Mouse (Mus musculus) midbrain, embryonic 10.5 days (tissue): ENCODE results near the gene Tmem175. TPM values are rescaled to one million over a fixed set of nuclear protein-coding genes. Genes with fewer than 3 reads are reported as not detected.
A peak's percentile ranks its signal among the peaks of the same experiment; 100 is the strongest.

Experiments used
- DNase-seq: peaks from one replicate; pipeline ENCODE4 v3.0.0-alpha.2; 2017; ENCODE audit warnings: low spot score
- H3K27ac ChIP-seq: fragments of 300-500 bp; sonication (generic); replicated peaks from 2 replicates; pipeline ENCODE4 v1.5.1; 2016; ENCODE audit warnings: mild to moderate bottlenecking
- H3K27me3 ChIP-seq: fragments of 300-500 bp; sonication (generic); 2 replicates; pipeline ENCODE4 v1.6.1; 2016; ENCODE audit warnings: low read depth, mild to moderate bottlenecking; ENCODE audit not compliant: poor library complexity, severe bottlenecking
- H3K36me3 ChIP-seq: fragments of 300-500 bp; sonication (generic); 2 replicates; pipeline ENCODE4 v1.6.1; 2016; ENCODE audit warnings: mild to moderate bottlenecking, moderate library complexity
- H3K4me1 ChIP-seq: fragments of 300-500 bp; sonication (generic); 2 replicates; pipeline ENCODE4 v1.6.1; 2016
- H3K4me3 ChIP-seq: fragments of 300-500 bp; sonication (generic); 2 replicates; pipeline ENCODE4 v1.5.1; 2016; ENCODE audit warnings: mild to moderate bottlenecking, moderate library complexity
- H3K9me3 ChIP-seq: fragments of 300-500 bp; sonication (generic); replicated peaks from 2 replicates; pipeline ENCODE4 v1.6.1; 2016; ENCODE audit warnings: mild to moderate bottlenecking
- WGBS: fragments of 180-500 bp; shearing (Covaris S2); methylation state at CpG from one replicate; pipeline ENCODE4 v1.1.7; 2016; 5-methylcytosine and 5-hydroxymethylcytosine counted together
- polyA plus RNA-seq: library from polyadenylated mRNA; unstranded; fragments of >200 nt; fragmentation: Nextera tagmentation; extraction: Ambion mirVana; gene quantifications from 2 replicates; pipeline ENCODE4 v1.2.1, GENCODE M21; 2016

Gene Tmem175
- polyA plus RNA-seq, 1 experiment from 2014 or later = 19.8 TPM

DNA sequence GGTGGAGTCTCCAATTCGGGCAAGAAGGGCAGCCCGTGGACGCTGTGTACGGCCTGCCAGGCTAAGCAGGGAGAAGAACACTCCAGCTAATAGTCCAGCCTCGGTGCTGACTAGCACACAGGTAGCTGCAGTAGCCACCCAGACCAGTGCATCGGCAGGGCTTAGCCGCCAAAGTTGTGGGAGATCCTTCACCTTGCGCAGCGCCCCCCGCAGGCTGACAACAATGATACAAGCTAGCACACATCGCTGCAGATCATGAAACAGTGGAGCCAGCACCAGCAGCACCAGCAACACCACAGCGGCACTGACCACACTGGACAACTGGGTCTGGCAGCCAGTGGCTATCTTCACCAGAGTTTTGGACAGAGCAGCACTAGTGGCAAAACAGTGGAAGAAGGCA lies 42.2 kb downstream of the Tmem175 start:
- no peak overlapping the region for H3K4me3 ChIP-seq
- DNase-seq = no peak
- H3K27ac ChIP-seq = no peak overlapping the region
- 94% methylated on average over 12 of the region's 12 CpGs for WGBS
- no peaks in the 10 kb centered on the region for H3K27me3 ChIP-seq
- peaks cover 27% of the 10 kb centered on the region for H3K36me3 ChIP-seq
- no peaks in the 10 kb centered on the region for H3K9me3 ChIP-seq
- H3K4me1 ChIP-seq = peaks cover 24% of the 10 kb centered on the region

- Histone ChIP-seq H3K9me3 (no peaks in the 10 kb centered on the region), H3K27ac (no peak overlapping the region), H3K36me3 (peaks cover 27% of the 10 kb centered on the region), H3K27me3 (no peaks in the 10 kb centered on the region), H3K4me3 (no peak overlapping the region), H3K4me1 (peaks cover 27% of the 10 kb centered on the region)
- DNase-seq = no peak
- 81% methylated on average over 2 of the region's 2 CpGs for WGBS
Observed at GRCm38 (mm10) chr5:108674624-108675023, 45.1 kb downstream of the Tmem175 start.

GRCm38 (mm10) chr5:108675251-108675816 lies 45.8 kb downstream of the Tmem175 start, which contains the start of gene Slc26a1:
TSS of gene Slc26a1 (minus strand) at chr5:108675569.
- DNase-seq = no peak
- H3K27me3 ChIP-seq = no peaks in the 10 kb centered on the region
- H3K27ac ChIP-seq = no peak within 1 kb of the TSS
- 80% methylated on average over 9 of the region's 9 CpGs for WGBS
- peaks cover 20% of the 10 kb centered on the region for H3K4me1 ChIP-seq
- H3K36me3 ChIP-seq = peaks cover 27% of the 10 kb centered on the region
- no peak within 1 kb of the TSS for H3K4me3 ChIP-seq
- H3K9me3 ChIP-seq = no peaks in the 10 kb centered on the region

DNA sequence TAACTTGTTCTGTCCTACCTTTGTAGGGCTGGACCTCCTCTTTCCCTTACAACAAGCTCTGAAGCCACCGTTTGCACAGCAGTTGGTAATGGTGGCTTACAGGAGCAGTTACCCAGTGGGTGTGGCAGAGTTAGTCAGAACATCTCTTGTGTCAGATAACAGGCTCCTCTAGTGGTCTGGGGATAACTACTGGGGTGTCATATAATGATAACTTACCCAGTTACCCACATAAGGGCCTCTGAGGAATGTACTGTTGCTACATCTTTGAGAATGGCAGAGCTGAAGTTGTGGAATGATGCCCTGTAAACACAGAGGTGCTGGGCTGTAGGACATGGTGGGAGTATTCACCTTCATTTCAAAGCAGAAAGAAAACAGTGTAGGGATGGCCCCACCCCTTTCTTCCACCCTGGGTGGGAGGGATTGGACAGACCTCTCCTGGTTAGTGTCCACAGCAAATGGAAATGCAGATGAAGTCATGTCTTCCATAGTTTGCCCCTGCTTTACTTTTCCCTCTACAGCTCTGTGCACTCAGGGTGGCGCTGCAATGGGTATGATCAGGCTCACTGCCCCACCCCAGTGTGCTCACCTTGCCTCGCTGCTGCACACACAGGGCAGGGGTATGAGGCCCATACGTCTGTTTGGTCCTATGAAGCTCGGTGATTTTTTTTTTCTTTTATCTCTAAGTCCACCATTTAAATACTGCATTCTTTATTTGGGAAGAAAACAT lies 47.4 kb downstream of the Tmem175 start:
- peaks cover 19% of the 10 kb centered on the region for H3K4me1 ChIP-seq
- H3K27ac ChIP-seq = peak overlapping the region; percentile 90
- peak overlapping the region; percentile 54 for H3K4me3 ChIP-seq
- 17% methylated on average over 5 of the region's 5 CpGs for WGBS
- peak; percentile 17 for DNase-seq
- peaks cover 17% of the 10 kb centered on the region for H3K36me3 ChIP-seq
- H3K9me3 ChIP-seq = no peaks in the 10 kb centered on the region
- H3K27me3 ChIP-seq = no peaks in the 10 kb centered on the region

GRCm38 (mm10) chr5:108677605-108678295 lies 48.2 kb downstream of the Tmem175 start:
- DNase-seq = peak; percentile 78
- 4% methylated on average over 25 of the region's 25 CpGs for WGBS
- H3K36me3 ChIP-seq = peaks cover 9% of the 10 kb centered on the region
- no peaks in the 10 kb centered on the region for H3K9me3 ChIP-seq
- H3K4me3 ChIP-seq = peak overlapping the region; percentile 54
- H3K4me1 ChIP-seq = peaks cover 19% of the 10 kb centered on the region
- peak overlapping the region; percentile 90 for H3K27ac ChIP-seq
- H3K27me3 ChIP-seq = no peaks in the 10 kb centered on the region

GRCm38 (mm10) chr5:108678296-108678854 lies 48.8 kb downstream of the Tmem175 start:
- H3K4me3 ChIP-seq = no peak overlapping the region
- 83% methylated on average over 6 of the region's 6 CpGs for WGBS
- H3K36me3 ChIP-seq = peaks cover 3% of the 10 kb centered on the region; the same call in 1 of the 2 replicates
- no peaks in the 10 kb centered on the region for H3K27me3 ChIP-seq
- no peak overlapping the region for H3K27ac ChIP-seq
- H3K9me3 ChIP-seq = no peaks in the 10 kb centered on the region
- DNase-seq = no peak
- H3K4me1 ChIP-seq = peaks cover 19% of the 10 kb centered on the region

DNA sequence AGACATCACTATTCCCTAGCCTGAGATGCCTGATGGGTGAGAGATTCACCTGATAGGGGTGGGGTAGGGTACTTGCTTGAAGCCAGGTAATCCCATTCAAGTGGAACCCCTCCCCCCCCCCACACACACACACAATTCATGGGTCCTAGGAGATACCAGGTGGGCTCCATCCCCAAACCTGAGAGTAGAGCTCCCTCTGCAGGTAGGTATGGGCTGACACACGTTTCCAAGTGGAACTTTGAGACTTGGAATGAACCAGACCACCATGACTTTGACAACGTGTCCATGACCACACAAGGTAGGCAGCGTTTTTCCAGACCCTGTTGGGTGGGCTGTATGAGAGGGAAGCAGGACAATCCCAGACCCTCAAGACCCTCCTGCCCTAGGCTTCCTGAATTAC lies 50.3 kb downstream of the Tmem175 start:
- Histone ChIP-seq H3K27ac (no peak overlapping the region), H3K9me3 (no peaks in the 10 kb centered on the region), H3K4me1 (peaks cover 19% of the 10 kb centered on the region), H3K27me3 (no peaks in the 10 kb centered on the region), H3K4me3 (no peak overlapping the region), H3K36me3 (no peaks in the 10 kb centered on the region)
- WGBS = 60% methylated on average over 3 of the region's 3 CpGs
- no peak for DNase-seq

DNA sequence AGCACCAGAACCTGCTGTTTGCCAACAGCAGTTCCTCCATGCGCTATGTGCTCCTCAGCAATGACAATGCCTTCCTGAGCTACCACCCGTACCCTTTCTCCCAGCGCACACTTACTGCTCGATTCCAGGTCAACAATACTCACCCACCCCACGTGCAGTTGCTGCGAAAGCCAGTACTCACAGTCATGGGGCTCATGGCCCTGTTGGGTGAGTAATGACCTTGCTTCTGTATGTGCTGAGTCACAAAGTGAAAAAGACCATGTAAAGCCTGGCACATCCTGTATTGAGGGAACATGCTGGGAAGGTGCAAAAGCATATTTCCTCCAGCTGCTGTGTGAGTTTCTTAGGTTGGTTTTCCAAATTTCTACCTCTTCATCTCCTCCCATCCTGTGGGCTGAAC lies 51.3 kb downstream of the Tmem175 start:
- H3K4me1 ChIP-seq = peaks cover 17% of the 10 kb centered on the region
- H3K27me3 ChIP-seq = no peaks in the 10 kb centered on the region
- no peaks in the 10 kb centered on the region for H3K9me3 ChIP-seq
- no peak overlapping the region for H3K4me3 ChIP-seq
- DNase-seq = no peak
- H3K27ac ChIP-seq = no peak overlapping the region
- 92% methylated on average over 6 of the region's 6 CpGs for WGBS
- H3K36me3 ChIP-seq = no peaks in the 10 kb centered on the region

DNA sequence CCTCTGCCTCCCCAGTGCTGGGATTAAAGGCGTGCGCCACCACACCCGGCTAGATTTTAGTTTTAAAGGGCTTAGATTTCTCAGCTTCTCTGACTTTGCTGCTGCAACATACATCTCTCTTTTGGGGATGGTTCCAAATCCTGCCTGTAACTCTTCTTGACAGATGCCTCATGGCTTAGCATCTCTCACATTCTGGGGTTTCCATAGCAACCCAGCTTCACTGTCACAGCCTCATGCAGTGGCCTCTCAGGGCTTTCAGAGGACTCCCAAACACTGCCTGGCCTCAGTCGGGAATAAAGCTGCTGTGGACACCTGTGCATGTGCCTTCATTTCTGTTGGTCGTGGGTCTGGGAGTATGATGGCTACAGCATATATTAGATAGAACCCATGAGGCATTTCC lies 59.5 kb downstream of the Tmem175 start:
- DNase-seq = no peak
- 76% methylated on average over 5 of the region's 5 CpGs for WGBS
- no peaks in the 10 kb centered on the region for H3K36me3 ChIP-seq
- no peak overlapping the region for H3K27ac ChIP-seq
- H3K9me3 ChIP-seq = no peaks in the 10 kb centered on the region
- peaks cover 22% of the 10 kb centered on the region for H3K4me1 ChIP-seq
- H3K27me3 ChIP-seq = peaks cover 25% of the 10 kb centered on the region
- no peak overlapping the region for H3K4me3 ChIP-seq

DNA sequence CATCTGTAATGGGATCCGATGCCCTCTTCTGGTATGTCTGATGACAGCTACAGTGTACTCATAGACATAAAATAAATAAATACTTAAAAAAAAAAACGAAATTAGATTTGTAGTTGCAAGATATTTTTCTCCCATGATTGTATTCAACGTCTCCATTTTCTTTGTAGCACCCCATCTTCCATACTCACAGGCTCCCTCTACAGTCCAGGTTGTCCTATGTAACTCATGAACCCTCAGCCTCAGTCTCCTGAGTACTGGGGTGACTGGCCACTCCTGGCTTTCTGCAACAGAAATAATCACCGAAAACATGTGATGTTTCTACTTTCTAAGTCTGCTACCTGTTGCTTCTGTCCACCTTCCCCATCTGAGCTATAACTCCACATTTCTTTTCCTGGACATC lies 61.6 kb downstream of the Tmem175 start:
- WGBS = 75% methylated on average over 4 of the region's 4 CpGs
- DNase-seq = no peak
- no peak overlapping the region for H3K4me3 ChIP-seq

DNA sequence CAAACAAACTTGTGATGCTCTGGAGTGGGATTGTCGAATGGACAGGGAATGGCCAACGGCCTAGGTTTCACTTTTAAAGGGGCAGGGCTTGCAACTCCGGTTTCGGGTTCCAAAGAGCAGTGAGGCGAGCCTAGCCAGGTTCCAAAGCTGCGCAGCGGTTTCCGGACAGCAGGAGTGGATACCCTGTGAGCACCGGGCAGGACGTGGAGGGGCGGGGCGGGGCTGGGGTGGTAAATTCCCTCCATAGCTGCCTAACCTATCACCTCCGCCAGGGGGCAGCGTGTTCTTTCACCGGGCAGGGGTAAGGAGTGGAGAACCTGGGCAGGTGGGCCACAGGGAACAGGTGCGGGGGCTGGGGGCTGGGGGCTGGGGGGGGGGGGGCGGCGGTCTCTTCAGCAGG lies 62.7 kb downstream of the Tmem175 start, which contains the start of gene Fgfrl1:
Gene Fgfrl1 (plus strand): TSS at position 112 of the 400 bp plus-strand sequence.
- Histone ChIP-seq H3K9me3 (no peaks in the 10 kb centered on the region), H3K27me3 (peaks cover 38% of the 10 kb centered on the region), H3K36me3 (no peaks in the 10 kb centered on the region), H3K27ac (no peak within 1 kb of the TSS), H3K4me1 (peaks cover 49% of the 10 kb centered on the region), H3K4me3 (peak within 1 kb of the TSS; percentile 87)
- 4% methylated on average over 16 of the region's 18 CpGs for WGBS
- peak; percentile 46 for DNase-seq

More for the DNA sequence above, 61.6 kb downstream of the Tmem175 start:
- peaks cover 38% of the 10 kb centered on the region for H3K27me3 ChIP-seq
- peaks cover 38% of the 10 kb centered on the region for H3K4me1 ChIP-seq
- no peaks in the 10 kb centered on the region for H3K9me3 ChIP-seq
- H3K27ac ChIP-seq = no peak overlapping the region
- H3K36me3 ChIP-seq = no peaks in the 10 kb centered on the region

GRCm38 (mm10) chr5:108693872-108694288 lies 64.3 kb downstream of the Tmem175 start:
- peaks cover 63% of the 10 kb centered on the region for H3K4me1 ChIP-seq
- H3K36me3 ChIP-seq = 0 out of 2 replicates have a peak, but pooled peaks cover 5% of the 10 kb centered on the region
- H3K27me3 ChIP-seq = peaks cover 38% of the 10 kb centered on the region
- peak overlapping the region; percentile 87 for H3K4me3 ChIP-seq
- H3K27ac ChIP-seq = peak overlapping the region; percentile 89
- WGBS = under 1% methylated on average over 42 of the region's 43 CpGs
- DNase-seq = peak; percentile 93
- H3K9me3 ChIP-seq = no peaks in the 10 kb centered on the region
